Mouse (Mus musculus): ENCODE measurements around the gene Slx1b. TPM values are rescaled to one million over a fixed set of nuclear protein-coding genes. Genes with fewer than 3 reads are reported as not detected.
A peak's percentile ranks its signal among the peaks of the same experiment; 100 is the strongest.
"Not testable (repeated sequence)": the region's sequence is repeated elsewhere in the genome, so short reads cannot be mapped to it uniquely, and the experiment has no call there.

Gene Slx1b
- 10.7 and 18.6 TPM in 2 replicates for total RNA-seq (2021)
- long read RNA-seq, experiment 1, transcript Slx1b-203 (6 exons, 3,152 nt), result major isoform, 13 of 17 reads
- long read RNA-seq, experiment 1, partial matches to known transcripts, result 3 of 17 reads
- long read RNA-seq, experiment 1, other reads (novel, unspliced or antisense), result 1 of 17 reads
- long read RNA-seq, experiment 2, partial matches to known transcripts, result 0 of 5 reads
- long read RNA-seq, experiment 2, other reads (novel, unspliced or antisense), result 2 of 5 reads

DNA sequence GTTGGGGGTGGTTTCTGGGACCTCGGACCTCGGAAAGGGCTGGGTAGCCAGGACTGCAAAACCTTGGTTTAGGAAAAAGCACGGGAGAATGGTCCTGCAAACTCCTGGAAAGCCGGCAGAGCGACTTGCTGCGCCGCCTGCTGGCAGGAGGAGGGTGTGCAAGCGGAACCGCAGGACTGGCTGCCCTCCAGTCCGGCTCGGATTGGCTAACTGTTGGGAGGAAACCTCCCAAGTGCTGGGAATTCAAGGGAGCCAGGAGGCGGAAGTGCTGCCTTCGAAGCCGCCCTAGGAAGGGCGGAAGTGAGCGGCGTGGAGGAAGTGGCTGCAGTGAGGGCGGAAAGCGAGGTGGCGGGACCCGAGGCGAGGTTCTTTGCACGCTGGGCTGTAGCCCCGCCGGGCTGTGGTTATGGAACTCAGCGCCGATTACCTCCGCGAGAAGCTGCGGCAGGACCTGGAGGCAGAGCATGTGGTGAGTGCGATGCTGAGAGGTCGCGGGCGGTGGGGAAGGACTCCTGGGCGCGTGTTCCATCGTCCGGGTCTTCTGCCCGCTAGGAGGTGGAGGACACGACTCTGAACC is at the start of gene Slx1b:
Gene Slx1b, minus strand, starts transcription at position 154 of the 577 bp plus-strand sequence.
- peak; percentile 97 for DNase-seq

GRCm38 (mm10) chr7:126741964-126742482 is 46.4 kb upstream of the Slx1b start:
- no peak for DNase-seq

DNA sequence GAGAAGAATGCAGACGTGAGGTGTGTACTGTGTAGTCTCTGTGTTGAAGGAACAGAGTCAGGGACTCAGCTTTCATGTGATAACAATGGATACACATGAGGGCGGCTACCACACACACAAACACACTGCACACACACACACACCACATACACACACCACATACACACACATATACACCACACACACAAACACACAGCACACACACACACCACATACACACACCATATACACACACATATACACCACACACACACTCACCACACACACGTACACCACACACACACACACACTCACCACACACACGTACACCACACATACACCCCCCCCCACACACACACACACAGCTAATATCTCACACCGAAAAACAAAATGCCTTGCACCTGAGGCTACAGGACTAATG is 45.9 kb upstream of the Slx1b start:
- no peak for DNase-seq

GRCm38 (mm10) chr7:126740977-126741376 is 45.4 kb upstream of the Slx1b start:
- no peak for DNase-seq

DNA sequence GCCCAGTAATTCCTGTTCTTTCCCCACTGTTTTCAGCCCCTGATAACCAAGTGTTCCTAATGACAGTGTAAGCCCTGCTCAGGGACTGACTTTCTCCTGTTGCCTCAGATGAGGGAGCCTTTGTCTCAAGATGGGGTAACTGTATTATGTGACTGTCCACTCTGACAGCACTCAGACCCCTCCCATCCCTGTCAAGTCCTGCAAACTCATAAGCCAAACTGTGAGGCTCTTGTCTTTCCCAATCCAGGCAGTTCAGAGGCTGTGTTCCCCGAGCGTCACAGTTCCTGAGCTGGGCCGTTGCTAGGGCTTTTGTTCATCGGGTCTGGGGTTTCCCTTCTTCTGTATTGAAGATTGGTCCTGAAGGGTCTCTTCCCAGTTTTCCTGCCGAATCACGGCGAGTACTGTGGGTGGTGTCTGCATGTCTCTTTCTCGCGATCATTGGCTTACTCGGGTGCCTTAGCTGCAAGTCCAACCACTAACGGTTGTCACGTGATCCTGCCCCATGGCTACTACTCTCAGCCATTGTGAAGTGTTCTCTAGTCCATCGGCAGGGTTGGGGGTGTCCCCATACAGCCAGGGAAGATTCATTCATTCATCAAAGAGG is 44.6 kb upstream of the Slx1b start:
- DNase-seq, result no peak

GRCm38 (mm10) chr7:126739551-126739950 is 44.0 kb upstream of the Slx1b start:
- no peak for DNase-seq

- DNase-seq, result no peak
These were observed 40.5 kb upstream of the Slx1b start for GRCm38 (mm10) chr7:126736122-126736521.

DNA sequence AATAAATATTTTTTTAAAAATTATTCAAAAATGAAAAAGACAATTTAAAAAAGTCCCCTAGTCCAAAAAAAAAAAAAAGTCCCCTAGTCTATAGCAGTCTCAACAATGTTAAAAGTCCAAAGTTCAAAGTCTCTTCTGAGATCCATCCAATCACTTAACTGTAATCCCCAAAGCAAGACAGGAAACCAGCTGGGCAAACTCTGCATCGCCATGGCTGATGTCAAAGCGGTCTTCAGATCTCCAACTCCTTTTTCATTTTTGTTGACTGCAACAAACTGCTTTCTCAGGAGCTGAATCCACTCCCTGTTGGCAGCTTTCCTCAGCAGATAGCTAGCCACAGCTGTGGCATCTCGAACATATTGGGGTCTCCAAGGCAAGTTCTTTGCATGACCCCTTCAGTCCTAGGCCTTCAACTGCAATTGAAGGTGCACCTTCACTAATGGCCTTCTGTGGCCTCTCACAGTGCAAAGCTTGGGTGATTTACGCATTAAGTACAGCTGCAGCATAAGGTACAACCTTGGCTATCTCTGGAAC is 34.7 kb upstream of the Slx1b start:
- not testable (repeated sequence) for DNase-seq

- no peak for DNase-seq
These were observed 30.1 kb upstream of the Slx1b start for GRCm38 (mm10) chr7:126725667-126726066.

- DNase-seq, result no peak
These were observed 29.5 kb upstream of the Slx1b start for GRCm38 (mm10) chr7:126725077-126725476.

GRCm38 (mm10) chr7:126721635-126722034 is 26.1 kb upstream of the Slx1b start:
- no peak for DNase-seq

DNA sequence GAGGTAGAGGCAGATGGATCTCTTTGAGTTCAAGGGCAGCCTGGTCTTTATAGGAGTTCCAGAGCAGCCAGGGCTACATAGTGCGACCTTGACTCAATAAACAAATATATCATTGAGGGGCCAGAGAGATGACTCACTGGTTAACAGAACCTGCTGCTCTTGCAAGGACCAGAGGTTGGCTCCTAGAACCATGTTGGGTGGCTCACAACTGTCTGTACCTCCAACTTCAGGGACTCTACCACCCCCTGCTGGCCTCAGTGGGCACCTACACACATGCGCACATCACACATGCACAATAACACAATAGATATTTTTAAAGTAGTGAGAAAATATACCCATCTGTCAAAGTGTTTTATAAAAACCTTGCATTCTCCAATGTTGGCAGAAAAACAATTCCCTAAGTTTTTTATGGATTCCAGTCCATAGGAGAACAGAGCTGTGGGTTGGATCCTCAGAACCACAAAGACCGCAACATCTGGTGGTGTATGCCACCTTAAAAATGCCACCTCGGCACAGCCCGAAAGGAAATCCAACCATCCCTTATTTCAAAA is 23.3 kb upstream of the Slx1b start:
- no peak for DNase-seq

DNA sequence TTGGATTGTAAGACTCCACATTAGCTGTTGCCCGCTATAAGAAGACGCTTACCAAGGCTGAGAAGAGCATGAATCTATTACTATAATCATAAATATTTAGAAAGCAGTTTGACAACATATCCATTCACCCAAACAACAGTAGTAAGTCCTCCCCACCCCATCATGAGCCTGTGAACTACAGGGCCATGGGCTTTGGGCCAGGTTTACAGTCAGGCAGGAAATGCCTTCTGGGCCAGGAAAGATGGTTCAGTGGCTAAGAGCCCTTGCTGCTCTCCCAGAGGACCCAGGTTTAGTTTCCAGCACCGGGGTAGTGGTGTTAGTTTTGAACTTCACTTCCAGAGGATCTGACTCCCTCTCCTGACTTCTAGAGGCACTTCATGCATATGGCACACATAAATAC is 22.0 kb upstream of the Slx1b start:
- DNase-seq, result no peak

DNA sequence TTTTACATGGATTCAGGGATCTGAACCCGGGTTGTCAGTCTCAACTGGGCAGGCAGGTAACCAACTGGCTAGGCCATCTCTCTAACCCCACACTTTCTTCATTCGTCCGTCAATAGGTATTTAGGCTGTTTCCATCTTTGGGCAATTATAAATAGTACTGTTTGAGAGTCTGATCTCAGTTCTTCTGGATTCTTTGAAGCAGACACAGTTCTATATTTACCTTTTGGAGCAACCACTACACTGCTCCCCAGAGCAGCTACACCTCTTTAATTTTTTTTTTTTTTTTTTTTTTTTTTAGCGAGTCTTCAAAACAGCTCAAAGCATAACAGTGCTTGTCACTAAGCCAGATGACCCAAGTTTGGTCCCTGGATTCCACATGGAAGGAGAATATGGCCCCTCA is 20.1 kb upstream of the Slx1b start:
- DNase-seq, result no peak

- no peak for DNase-seq
These were observed 16.3 kb upstream of the Slx1b start for GRCm38 (mm10) chr7:126711910-126712309.

DNA sequence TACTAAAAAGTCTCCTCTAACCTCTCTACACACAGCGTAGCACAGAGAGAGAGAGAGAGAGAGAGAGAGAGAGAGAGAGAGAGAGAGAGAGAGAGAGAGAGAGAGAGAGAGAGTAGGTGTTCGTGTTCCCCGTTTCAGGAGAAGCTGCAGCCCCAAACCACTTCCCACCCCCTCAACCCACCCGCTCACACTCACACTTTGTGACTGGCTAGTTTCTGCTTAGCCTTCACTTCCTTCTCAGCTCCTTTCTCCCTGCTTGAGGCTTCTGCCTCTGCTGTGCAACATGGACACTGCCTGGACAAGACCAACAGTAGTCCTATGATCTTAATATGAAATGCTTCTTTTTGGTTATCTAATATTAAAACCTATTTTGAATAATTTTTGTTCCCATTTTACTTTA is 14.7 kb upstream of the Slx1b start:
- DNase-seq, result no peak

- DNase-seq, result no peak
These were observed 12.8 kb upstream of the Slx1b start for GRCm38 (mm10) chr7:126708175-126708952.

DNA sequence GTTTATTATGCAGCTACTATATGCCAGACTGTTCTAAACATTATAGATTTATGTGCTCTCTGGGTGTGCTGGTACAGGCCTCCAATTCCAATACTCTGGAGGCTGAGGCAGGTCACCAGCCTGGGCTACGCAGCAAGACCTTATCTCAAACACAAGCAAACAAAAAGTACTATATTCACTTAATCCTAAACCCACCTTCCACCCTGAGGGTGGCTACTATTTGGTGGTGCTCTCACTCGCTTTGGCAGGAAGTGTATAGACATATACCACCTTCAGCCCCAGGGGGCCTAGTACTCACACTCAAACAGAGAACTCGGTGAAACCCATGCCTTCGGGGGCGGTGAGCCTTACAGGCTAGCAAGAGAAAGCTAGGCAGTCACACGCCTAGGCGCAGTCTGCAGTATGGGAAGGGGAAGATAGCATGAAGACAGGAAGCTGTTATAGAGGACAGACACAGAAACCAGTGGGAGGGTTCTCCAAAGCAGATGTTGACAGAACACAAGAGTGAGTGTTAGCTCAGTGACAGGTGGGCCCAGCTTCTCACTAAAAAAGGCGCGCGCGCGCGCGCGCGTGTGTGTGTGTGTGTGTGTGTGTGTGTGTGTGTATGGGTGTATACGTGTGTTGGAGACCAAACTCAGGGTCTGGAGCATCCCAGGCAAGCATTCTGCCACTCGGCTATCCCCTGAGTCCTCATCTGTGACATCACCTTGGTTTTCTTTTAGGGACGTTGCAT is 12.0 kb upstream of the Slx1b start, which contains the start of gene Coro1a:
Gene Coro1a, minus strand, starts transcription at position 346 of the 733 bp plus-strand sequence.
- no peak for DNase-seq

DNA sequence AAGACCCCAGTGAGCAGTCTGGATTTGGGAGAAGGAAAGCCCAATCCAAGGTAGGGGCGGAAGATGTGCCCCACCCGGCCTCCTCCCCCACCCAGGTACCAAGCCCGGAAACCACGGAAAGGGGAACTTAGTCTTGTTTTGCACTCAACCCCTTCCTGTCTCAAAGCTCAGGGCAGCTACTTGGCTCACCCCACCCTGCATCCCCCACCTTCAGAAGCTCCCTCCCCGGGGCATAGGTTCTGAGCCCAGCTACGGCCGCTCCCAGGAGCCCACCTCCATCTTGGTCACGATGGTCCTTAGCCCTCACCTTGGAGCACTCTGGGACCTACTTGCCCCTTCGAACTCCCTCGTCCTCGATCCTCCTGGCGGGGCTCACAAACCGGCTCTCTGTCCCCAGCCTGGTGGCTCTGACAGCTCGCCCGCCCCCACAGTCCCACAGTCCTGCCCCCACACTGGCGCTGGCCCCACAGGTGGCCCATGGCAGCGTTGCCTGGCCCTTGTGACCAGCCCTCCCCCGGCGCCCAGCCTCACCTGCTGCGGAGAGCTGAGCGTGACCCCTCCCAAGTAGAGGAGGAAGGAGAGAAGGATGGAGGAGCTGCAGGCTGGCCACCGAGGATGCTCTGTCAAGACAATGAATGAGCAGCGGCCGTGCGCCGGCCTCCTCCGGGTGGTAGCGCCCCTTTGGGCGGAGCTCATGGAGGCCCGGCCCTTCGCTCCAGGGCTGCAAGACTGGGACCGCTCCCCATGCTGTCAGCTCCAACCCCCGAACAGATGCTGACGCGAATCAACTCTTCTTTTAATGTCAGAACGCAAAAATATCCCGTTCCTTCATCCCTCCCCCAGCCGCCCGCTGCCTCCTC is 8.8 kb upstream of the Slx1b start:
- DNase-seq, result peak; percentile 84

- DNase-seq, result no peak
These were observed 8.1 kb upstream of the Slx1b start for GRCm38 (mm10) chr7:126703757-126704077.
